Mouse (Mus musculus) forebrain, embryonic 12.5 days (tissue): Measurements from ENCODE around the gene Ncf2. TPM values are rescaled to one million over a fixed set of nuclear protein-coding genes. Genes with fewer than 3 reads are reported as not detected.

Experiments
- ATAC-seq: fragments of 200-750 bp; cut with Nextera tagmentation; 2 replicates; pipeline ENCODE4 v1.8.0; 2017; ENCODE audit warnings: moderate TSS enrichment; ENCODE audit not compliant: low FRiP score
- H3K27ac ChIP-seq: fragments of 300-500 bp; sonication (generic); 2 replicates; pipeline ENCODE4 v1.5.1; 2016; ENCODE audit warnings: mild to moderate bottlenecking
- H3K27me3 ChIP-seq: fragments of 300-500 bp; sonication (generic); 2 replicates; pipeline ENCODE4 v1.6.1; 2016; ENCODE audit warnings: mild to moderate bottlenecking
- H3K36me3 ChIP-seq: fragments of 300-500 bp; sonication (generic); replicated peaks from 2 replicates; pipeline ENCODE4 v1.6.1; 2016; ENCODE audit warnings: mild to moderate bottlenecking
- H3K4me1 ChIP-seq: fragments of 300-500 bp; sonication (generic); 2 replicates; pipeline ENCODE4 v1.6.1; 2016
- H3K4me2 ChIP-seq: fragments of 300-500 bp; sonication (generic); 2 replicates; pipeline ENCODE4 v1.6.1; 2016; ENCODE audit warnings: mild to moderate bottlenecking, moderate library complexity
- H3K4me3 ChIP-seq: fragments of 300-500 bp; sonication (generic); replicated peaks from 2 replicates; pipeline ENCODE4 v1.5.1; 2016; ENCODE audit warnings: mild to moderate bottlenecking
- H3K9ac ChIP-seq: fragments of 300-500 bp; sonication (generic); 2 replicates; pipeline ENCODE4 v1.6.1; 2016; ENCODE audit warnings: mild to moderate bottlenecking
- H3K9me3 ChIP-seq: fragments of 300-500 bp; sonication (generic); 2 replicates; pipeline ENCODE4 v1.6.1; 2016
- WGBS: fragments of 180-500 bp; shearing (Covaris S2); methylation state at CpG from one replicate; pipeline ENCODE4 v1.1.7; 2016; 5-methylcytosine and 5-hydroxymethylcytosine counted together
- polyA plus RNA-seq: library from polyadenylated mRNA; unstranded; fragments of >200 nt; fragmentation: Nextera tagmentation; extraction: Ambion mirVana; gene quantifications from 2 replicates; pipeline ENCODE4 v1.2.1, GENCODE M21; 2016

Gene Ncf2
- polyA plus RNA-seq, 1 experiment from 2014 or later, result 2.2 TPM

GRCm38 (mm10) chr1:152845211-152845730 lies 45.3 kb downstream of the Ncf2 start:
- no peak for ATAC-seq
- Histone ChIP-seq H3K4me3 (no peak overlapping the region), H3K27ac (no peak overlapping the region), H3K27me3 (no peaks in the 10 kb centered on the region), H3K4me1 (no peaks in the 10 kb centered on the region), H3K9ac (no peak overlapping the region), H3K9me3 (no peaks in the 10 kb centered on the region), H3K4me2 (no peak overlapping the region), H3K36me3 (peaks cover 75% of the 10 kb centered on the region)
- WGBS, result 82% methylated on average over 3 of the region's 3 CpGs

- Histone ChIP-seq H3K9ac (no peak overlapping the region), H3K36me3 (peaks cover 71% of the 10 kb centered on the region), H3K4me2 (no peak overlapping the region), H3K4me1 (no peaks in the 10 kb centered on the region), H3K4me3 (no peak overlapping the region), H3K27me3 (no peaks in the 10 kb centered on the region), H3K9me3 (no peaks in the 10 kb centered on the region), H3K27ac (no peak overlapping the region)
- 94% methylated on average over 2 of the region's 2 CpGs for WGBS
- ATAC-seq, result no peak
Measured at GRCm38 (mm10) chr1:152846856-152847255, 46.9 kb downstream of the Ncf2 start.

GRCm38 (mm10) chr1:152869901-152870300 lies 69.9 kb downstream of the Ncf2 start:
- H3K27me3 ChIP-seq, result no peaks in the 10 kb centered on the region
- H3K9ac ChIP-seq, result no peak overlapping the region
- peaks cover 41% of the 10 kb centered on the region for H3K36me3 ChIP-seq
- H3K9me3 ChIP-seq, result no peaks in the 10 kb centered on the region
- H3K4me1 ChIP-seq, result peaks cover 7% of the 10 kb centered on the region
- H3K27ac ChIP-seq, result no peak overlapping the region
- no peak overlapping the region for H3K4me3 ChIP-seq
- ATAC-seq, result no peak
- 93% methylated on average over 6 of the region's 6 CpGs for WGBS
- no peak overlapping the region for H3K4me2 ChIP-seq

GRCm38 (mm10) chr1:152871031-152871430 lies 71.0 kb downstream of the Ncf2 start:
- no peak overlapping the region for H3K4me3 ChIP-seq
- H3K4me1 ChIP-seq, result peaks cover 7% of the 10 kb centered on the region
- no peaks in the 10 kb centered on the region for H3K9me3 ChIP-seq
- no peak for ATAC-seq
- H3K9ac ChIP-seq, result no peak overlapping the region
- H3K27me3 ChIP-seq, result no peaks in the 10 kb centered on the region
- 80% methylated on average over 3 of the region's 3 CpGs for WGBS
- H3K4me2 ChIP-seq, result no peak overlapping the region
- peaks cover 30% of the 10 kb centered on the region for H3K36me3 ChIP-seq
- H3K27ac ChIP-seq, result no peak overlapping the region

Other genes with a start within 250 kb of the Ncf2 start
- not detected in 2 replicates for gene Apobec4, start 49.6 kb upstream of the Ncf2 start, polyA plus RNA-seq
- gene Rgl1, start 33.8 kb upstream of the Ncf2 start, polyA plus RNA-seq, result 19.8 and 20.9 TPM in 2 replicates
- 275 and 281 TPM in 2 replicates for gene Arpc5, start 33.7 kb upstream of the Ncf2 start, polyA plus RNA-seq
- 34.1 and 46.7 TPM in 2 replicates for gene Smg7, start 102.5 kb downstream of the Ncf2 start, polyA plus RNA-seq
- gene Nmnat2, start 154.8 kb downstream of the Ncf2 start, polyA plus RNA-seq, result 23.7 and 24.3 TPM in 2 replicates